Mouse (Mus musculus): ENCODE data around the gene 1500015O10Rik. TPM values are rescaled to one million over a fixed set of nuclear protein-coding genes. Genes with fewer than 3 reads are reported as not detected.

The 1500015O10Rik gene
- polyA plus RNA-seq (2015; fragmentation: Illumina TruSeq; extraction: RNeasy Lipid Tissue Mini Kit (QIAGEN cat#74804); ENCODE audit: insufficient read depth, low read depth, low replicate concordance): 1.7 TPM

GRCm38 (mm10) chr1:43730491-43730924 lies at the start of gene 1500015O10Rik:
Gene 1500015O10Rik, plus strand, starts transcription at chr1:43730602.

Other genes starting within 250 kb of the 1500015O10Rik start
- 2.9 TPM for gene Uxs1, start 97.2 kb downstream of the 1500015O10Rik start, polyA plus RNA-seq (2015; fragmentation: Illumina TruSeq; extraction: RNeasy Lipid Tissue Mini Kit (QIAGEN cat#74804); ENCODE audit: insufficient read depth, low read depth, low replicate concordance)
- 6.1 TPM for gene Tpp2, start 203.0 kb downstream of the 1500015O10Rik start, polyA plus RNA-seq (2015; fragmentation: Illumina TruSeq; extraction: RNeasy Lipid Tissue Mini Kit (QIAGEN cat#74804); ENCODE audit: insufficient read depth, low read depth, low replicate concordance)

Measured in pancreas, adult 10 weeks (tissue).